Mouse (Mus musculus): ENCODE data around the gene Fry.
"Not testable (repeated sequence)": the region's sequence is repeated elsewhere in the genome, so short reads cannot be mapped to it uniquely, and the experiment has no call there.

The Fry gene

DNA sequence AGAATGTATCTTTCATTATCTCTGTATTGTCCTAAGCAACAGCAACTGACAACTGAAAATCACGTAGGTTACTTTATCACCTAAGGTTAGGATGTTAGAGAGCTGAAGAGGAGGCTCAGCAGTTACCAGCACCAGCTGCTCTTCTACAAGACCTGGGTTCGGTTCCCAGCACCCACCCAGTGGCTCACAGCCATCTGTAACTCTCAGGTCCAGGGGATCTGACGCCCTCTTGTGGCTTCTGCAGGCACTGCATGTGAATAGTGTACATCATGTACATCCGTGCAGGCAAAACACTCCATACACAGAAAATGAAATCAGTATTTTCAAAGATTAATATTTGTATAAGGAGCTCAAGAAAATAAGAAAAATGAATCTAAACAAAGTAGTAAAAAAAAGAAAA lies 341.4 kb downstream of the Fry start:
- DNase-seq = peak in 1 of 2 experiments; percentile 28

DNA sequence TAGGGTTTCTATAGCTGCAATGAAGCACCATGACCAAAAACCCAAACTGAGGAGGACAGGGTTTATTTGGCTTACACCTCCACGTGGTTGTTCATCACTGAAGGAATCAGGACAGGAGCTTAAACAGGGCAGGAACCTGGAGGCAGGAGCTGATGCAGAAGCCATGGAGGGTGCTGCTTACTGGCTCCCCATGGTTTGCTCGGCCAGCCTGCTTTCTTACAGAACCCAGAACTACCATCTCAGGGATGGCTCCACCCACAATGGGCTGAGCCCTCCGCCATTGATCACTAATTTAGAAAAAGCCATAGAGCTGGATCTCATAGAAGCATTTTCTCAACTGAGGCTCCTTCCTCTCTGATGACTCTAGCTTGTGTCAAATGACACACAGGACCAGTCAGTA lies 346.3 kb downstream of the Fry start:
- no peak for DNase-seq

DNA sequence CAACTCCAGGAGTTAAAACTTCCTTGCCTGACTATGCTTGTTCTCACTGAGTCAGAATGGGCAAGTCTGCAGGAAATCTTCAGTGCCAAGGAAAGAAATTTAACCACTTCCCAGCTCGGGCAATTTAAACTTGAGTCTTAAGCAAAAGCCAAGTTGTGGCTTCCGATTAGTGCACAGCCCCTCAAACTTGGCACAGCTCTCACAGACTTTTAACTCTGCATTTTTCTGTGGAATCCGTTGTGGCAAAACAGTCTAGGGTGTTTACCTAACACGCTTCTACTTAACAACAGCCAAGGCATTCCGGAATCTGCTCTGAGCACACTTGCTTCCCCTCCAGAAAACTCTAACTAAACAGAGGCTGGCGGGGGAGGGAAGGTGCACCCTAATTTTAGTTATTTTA lies 346.8 kb downstream of the Fry start:
- no peak for DNase-seq

DNA sequence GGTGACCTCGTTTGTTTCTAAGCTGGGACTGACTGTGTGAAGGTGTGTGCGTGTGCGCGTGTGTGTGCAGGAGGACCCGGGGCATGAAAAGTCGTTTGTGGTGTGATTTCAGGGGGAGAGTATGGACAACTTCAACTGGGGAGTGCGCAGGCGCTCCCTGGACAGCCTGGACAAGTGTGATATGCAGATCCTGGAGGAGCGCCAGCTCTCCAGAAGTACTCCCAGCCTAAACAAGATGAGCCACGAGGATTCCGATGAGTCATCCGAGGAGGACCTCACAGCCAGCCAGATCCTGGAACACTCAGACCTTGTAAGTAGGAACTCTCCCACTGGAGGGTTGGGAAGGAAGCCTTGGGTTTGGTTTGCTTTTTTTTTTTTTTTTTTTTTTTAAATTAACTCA lies 347.7 kb downstream of the Fry start:
- peak; percentile 75 to 87 for DNase-seq

DNA sequence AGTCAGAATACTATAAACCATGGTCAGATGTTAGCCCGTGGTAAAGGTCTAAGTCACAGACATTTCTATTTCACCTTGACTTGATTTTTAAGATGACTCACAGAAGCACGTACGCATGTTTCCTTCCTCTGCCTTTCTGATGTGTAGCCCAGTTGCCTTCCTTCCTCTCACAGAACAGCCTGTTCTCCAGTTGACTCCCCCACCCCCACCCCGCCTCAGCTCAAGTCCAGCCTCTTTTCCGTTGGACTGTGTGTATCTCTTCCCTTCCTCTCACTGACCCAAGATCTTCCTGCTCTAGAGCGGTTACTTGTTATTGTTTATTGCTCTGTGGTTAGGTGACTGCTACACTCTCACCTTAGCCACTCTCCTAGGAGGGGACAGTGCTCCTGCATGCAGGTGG lies 350.0 kb downstream of the Fry start:
- DNase-seq = no peak

DNA sequence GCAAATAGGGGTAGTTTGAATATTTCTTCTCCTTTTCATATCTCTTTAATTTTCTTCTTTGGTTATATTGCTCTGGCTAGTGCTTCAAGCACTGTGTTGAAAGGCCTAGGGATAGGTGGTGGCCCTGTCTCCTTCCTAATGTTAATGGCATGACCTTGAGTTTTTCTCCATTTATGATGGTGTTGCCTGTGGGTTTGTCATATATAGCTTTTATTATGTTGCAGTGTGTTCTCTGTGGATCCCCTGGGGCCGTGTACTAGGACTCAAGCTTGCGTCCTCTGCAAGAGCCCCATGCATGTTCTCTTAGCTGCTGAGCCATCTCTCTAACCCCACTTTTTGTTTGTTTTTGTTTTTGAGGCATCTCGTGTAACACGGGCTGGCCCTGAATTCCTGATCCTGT lies 358.9 kb downstream of the Fry start:
- DNase-seq = no peak

DNA sequence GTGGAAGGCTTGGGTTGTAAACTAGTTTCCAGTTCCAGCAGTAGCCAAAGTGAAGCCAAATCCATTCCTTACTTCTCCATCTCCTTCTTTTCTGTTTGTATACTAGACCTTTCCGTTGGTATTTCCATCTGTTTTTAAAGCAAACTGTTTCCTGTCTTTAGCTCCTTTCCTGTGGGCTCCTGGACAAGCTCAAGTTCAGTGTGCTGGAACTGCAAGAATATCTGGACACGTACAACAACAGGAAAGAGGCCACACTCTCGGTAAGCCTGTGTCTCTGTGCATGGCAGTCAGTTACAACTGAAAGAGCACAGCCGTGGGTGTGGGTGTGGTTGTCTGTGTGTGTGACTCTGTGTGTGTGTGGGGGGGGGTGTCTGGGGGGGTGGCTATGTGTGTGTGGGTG lies 360.2 kb downstream of the Fry start:
- DNase-seq = no peak

DNA sequence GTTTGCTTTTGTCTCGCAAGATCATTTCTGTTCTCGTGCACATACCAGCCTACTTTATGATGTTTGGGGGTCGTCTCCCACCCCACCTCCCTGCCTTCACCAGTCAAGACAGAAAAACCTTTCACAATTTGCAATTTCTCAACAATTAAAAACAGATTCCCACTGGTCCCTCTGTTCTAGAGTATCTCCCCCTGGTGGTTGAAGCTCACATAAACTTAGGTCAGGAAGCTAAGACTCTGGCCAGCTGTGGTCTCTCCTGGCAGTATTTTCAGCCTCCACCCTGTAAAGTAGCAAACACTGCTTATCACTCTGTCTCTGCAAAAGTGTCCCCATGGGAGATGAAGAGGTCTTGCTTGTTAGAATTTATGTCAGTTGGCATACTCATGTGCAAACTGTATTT lies 366.8 kb downstream of the Fry start:
- no peak for DNase-seq

DNA sequence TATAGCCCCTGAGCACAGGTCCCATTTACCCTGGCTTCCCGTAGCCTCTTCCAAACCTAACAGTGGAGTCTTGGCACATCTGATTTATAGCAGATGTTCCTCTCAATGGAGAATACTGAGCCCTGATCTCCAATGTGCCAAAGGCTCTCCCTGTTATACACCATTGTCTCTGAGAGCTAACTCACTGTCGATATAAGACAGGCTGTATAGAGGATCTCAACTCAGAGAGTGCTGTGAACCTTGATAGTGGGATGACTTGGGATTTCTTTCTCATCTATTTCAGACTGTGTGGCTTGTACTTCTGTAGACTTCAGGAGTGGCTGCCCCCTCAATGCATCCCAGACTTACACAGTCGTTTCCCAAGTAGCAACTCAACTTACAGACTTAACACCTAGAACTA lies 371.8 kb downstream of the Fry start:
- no peak for DNase-seq

DNA sequence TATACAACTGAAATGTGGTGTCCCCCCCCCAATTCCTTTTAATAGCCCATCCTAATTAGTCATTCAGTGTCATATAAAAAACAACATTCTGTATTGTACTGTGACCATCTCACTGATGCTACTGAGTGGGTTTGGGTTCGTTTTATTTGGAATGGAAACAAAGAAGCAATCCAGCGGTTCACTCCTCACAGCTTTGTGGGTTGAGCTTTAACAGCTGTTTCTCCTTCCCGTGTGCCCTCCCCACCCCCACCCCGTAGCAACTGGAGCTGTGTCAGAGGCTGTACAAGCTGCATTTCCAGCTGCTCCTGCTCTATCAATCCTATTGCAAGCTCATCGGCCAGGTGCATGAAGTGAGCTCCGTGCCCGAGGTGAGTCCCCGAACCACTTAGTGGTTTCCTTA lies 372.4 kb downstream of the Fry start:
- DNase-seq = no peak

DNA sequence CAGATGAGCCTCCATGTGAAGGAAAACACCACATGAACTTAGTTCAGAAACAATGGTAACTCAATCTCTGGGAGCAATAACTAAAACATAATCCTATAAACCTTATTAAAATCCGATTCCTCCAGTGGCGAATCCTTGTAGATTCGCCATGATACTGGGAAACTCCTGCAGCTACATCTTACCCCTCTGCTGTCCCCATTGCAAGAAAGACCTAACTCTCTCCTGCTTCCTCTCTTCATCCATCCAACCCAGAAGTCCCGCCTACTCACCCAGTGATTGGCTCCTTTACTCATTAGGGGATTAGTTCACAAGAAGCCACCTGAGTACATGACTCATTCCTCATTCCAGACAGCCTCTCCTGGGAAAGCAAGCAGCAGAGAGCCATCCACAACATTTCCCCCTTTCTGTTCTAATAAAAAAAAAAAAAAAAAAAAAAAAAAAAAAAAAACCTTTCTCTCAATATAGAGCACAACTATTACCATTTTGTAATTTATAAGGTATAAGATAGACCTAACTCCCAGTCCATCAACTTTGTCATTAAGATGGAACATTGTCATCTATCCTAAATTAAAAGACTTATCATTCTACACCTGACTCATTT lies 373.2 kb downstream of the Fry start:
- DNase-seq = not testable (repeated sequence)

DNA sequence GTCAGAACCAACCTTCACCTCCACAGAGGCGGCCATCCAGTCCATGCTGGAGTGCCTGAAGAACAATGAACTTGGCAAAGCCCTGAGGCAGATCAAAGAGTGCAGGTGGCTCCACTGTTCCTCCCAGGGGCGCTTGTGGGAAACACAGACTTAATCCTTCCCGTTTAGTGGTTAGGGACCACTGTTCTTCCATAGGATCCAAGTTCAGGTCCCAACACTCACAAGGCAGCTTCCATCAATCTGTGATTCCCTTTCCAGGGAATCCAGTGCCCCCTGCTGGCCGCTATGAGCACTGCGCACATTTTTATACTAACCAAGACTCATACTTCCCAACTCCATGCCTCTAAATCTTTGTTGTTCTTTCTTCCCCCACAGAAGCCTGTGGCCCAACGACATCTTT lies 377.3 kb downstream of the Fry start:
- peak; percentile 33 to 55 for DNase-seq

DNA sequence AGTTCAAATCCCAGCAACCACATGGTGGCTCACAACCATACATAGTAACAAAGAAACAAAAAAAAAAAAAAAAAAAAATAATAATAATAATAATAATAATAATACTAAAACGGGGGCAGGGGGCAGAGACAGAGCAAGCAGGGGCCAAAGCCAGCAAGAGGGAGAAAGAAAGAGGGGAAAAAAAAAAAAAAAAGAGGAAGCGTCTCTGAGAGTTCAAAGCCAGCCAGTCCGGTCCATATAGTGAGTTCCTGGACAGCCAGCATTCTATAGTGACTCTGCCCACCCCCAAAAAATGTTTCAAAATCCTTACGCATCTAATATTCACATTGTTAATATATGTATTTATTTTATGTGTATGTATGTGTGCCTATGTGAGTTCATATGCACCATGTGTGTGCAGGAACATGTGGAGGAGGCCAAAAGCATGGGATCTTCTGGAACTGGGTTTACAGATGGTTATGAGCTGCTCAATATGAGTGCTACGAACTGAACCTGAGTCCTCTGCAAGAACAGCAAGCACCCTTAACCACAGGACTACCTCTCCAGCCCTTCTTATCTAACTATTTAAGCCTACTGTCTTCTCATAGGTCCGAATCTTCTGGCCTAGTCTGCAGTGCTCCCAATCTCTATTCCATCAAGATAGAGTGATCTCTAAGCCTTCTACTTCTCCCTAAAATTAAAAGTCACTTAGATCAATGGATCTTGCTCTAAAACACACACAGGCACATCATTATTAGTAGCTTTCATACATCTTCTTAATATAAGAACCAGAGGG lies 392.2 kb downstream of the Fry start:
- DNase-seq = no peak

DNA sequence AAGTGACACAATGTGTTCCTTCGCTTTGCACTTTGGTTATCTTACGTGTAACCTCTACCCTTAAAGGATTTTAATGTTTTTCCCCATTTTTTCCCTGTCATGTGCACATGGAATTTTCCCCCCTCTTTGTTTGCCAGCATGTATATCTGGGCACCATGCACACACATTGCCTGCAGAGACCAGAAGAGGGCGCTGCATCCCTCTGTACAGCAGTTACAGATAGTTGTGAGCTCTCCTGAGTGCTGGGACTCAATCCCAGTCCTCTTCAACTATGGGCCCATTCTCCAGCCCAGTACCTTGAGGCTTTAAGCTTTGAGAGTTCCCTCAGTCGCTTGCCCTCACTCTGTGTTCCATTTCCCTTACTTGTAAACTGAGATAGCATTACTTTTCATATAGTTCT lies 394.8 kb downstream of the Fry start:
- no peak for DNase-seq

DNA sequence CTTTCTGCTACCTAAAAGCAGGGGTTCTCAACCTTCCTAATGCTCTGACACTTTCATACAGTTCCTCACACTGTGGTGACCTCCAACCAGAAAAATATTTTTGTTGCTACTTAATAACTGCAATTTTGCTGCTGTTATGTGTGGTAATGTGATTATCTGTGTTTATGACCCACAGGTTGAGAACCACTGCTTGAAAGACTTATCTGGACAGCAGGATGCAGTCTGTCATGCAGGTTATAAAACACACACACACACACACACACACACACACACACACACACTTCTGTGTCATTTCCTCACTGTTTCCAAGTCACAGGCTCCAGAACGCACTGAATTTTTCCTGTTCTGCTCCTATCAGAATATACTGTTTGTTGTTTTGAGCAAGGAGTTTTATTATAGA lies 395.6 kb downstream of the Fry start:
- no peak for DNase-seq

DNA sequence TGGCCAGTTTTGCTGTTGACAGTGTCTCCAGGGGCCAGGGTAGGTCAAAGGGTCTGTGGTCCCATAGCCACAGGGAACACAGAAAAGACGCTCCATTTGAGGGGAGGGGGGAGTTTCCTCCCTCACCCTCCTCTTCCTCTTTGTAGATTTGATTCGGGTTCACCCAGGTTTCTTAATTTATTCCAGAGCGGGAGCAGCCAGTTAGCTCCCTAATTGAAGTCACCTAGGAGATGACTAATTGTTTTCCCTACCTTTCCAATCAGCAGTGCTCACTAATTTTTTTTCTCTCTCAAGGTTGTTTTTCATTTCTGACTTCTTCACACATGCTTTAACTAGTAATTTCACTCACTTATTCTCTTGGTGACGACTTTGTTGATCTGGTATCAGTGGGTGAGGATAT lies 399.6 kb downstream of the Fry start, which contains the start of gene Zar1l:
Zar1l (minus strand) TSS at position 101 of the 400 bp plus-strand sequence.
- no peak for DNase-seq

DNA sequence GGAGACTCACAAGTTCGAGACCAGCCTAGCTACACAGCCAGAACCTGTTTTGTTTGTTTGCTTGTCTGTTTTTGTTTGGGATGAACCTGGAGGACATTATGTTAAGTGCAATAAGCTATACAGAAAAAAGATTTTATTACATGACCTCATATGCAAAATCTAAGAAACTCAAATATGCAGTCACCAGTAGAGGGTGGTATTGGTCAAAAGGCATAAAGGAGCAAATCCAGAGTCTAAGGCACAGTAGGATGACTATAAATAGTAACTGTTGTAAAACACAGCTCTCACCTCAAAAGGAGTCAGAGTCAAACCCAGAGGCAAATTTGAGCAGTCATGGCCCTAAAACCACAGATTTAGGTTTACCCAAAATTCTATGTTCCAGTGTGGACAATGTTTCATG lies 401.1 kb downstream of the Fry start:
- DNase-seq = no peak

DNA sequence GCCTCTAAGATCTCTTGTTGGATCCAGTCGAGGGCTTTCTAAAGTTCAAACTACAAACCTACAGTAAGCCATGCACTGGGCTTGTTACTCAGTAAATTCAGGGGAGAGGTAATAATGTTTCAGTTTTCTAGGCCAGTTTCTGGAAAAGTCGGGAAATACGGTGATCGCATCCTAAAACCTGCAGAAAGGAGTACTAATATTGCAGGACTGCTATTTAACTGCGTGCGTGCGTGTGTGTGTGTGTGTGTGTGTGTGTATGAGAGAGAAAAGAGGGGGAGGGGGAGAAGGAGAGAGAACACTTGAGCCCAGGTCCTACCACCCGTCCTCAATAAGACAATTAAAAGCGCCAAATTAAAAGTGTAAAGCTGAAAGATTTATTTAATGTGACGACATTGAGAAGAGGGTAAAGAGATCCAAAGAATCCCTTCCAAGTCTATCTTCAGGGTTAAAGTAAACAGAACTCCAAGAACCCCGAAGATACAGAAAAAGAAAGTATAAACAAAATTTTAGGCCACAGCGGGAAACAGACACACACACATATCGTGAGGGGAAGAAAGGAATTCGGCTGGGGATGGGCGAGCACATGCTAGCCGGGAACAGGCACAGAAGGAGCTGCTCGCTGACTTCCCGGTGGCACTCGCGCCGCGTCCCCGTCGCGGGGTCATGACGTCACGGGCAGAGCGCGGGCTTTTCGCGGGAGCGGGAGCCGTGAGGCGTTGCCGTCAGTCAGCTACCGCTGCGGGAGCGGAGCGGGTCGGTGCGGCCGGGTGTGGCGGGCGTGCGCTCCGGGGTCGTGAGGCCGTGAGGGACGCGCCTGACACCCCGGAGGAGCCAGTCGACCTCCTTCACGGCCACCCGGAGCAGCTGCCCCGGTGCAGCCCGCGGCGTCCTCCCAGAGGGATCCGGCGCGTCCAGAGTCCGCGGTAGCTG lies 403.8 kb downstream of the Fry start, which contains the start of gene Brca2:
Brca2 (plus strand) TSS at position 694 of the 930 bp plus-strand sequence.
- DNase-seq = peak; percentile 96 to 97

DNA sequence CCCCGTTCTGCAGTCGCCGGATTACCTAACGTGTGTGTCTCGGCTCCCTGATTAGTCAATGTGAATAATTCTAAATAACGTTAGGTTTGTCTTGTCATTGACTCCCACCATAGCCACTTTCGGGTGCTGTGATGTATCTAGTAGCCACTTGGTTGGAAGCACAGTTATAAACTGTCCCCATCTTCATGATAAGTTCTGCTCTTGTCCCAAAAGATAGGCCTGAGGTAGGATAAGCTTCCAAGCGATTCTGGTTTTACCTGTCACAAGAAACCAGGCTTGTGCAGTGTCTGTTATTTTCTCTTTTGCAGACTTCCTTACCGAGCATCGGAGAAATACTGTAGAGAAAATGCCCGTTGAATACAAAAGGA lies 404.4 kb downstream of the Fry start:
- no peak for DNase-seq

DNA sequence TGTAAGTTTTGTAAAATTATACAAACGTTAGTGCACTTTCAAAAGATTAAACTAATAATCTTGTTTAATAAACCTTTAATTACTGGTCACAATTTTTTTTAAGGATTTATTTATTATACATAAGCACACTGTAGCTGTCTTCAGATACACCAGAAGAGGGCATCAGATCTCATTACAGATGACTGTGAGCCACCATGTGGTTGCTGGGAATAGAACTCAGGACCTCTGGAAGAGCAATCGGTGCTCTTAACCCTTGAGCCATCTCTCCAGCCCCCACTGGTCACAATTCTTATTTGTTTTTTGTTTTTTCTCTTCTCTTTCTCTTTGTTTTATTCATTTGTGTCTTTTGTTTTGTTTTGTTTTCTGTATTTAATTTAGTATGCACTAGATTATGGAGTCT lies 406.8 kb downstream of the Fry start:
- DNase-seq = no peak

DNA sequence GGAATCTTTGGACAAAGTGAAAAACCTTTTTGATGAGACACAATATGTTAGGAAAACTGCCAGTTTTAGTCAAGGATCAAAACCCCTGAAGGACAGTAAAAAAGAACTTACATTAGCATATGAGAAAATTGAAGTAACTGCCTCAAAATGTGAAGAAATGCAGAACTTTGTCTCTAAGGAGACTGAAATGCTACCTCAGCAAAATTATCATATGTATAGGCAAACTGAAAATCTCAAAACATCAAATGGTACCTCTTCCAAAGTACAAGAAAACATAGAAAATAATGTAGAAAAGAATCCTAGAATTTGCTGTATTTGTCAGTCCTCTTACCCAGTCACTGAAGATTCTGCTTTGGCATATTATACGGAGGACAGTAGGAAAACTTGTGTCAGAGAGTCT lies 422.9 kb downstream of the Fry start:
- DNase-seq = no peak

DNA sequence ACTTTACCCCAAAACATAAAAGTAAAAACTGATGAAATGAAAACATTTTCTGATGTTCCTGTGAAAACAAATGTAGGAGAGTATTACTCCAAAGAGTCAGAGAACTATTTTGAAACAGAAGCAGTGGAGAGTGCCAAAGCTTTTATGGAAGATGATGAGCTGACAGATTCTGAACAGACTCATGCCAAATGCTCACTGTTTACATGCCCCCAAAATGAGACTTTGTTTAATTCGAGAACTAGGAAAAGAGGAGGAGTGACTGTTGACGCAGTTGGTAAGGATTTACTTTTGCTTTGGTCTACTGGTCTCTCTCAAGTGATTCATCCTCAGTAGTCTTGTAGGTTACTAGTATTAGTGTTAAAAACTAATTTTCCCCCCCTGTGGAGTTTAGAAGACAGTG lies 424.7 kb downstream of the Fry start:
- no peak for DNase-seq
